Mouse (Mus musculus): ENCODE results near the gene Kif17.

DNA sequence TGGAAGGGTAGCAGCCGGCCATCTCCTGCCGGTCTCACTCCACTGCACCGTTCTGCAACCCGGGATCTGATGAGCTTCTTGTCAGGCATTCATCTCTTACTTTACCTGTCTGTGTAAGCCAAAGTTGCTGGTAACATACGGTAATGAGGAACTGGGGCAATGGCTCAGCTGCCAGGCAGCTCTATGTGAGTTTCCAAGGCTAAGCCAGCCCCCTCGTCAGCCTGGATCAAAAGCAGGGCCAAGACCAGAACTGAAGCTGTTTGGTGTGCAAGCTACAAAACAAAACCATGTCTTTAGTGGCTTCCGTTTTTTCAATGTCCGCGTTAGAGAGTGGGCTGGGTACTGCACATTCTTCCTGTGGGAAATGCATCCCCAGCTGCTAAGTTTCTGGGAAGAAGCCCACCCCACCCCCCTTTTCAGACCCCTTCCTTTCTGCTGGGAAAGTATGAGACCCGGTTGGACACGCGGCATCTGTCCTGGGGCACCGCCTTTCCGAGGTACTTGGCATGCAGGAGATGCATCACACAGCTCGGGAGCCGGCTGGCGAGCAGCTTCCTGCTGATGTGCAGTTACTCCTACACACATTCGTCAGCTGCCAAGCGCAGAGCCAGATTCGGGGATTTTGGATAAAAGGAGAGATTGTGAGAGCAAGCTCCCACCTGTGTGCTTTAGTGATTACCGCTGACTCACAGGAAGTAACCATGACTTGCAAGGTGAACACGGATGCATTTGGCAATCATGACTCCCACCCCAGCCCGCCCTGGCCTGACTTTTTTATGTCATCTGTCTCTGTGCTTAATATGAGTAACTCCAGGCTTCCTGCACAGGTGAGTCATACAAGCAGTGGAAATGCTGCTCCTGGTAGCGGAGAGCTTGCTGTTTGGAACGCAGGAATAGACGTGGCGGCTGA lies 3.2 kb upstream of the Kif17 start:
- no peak for TF ChIP-seq CTCF (IDR thresholded peaks at IDR 0.05; ENCODE audit: control insufficient read depth, insufficient read depth, low read length)
- no peak for TF ChIP-seq POLR2A (IDR thresholded peaks at IDR 0.05; ENCODE audit: borderline replicate concordance, control insufficient read depth, low read depth, low read length)
